Mouse (Mus musculus) T-helper 1 cell (primary cell): Measurements from ENCODE around the gene Smc1a.
"Not testable (repeated sequence)": the region's sequence is repeated elsewhere in the genome, so short reads cannot be mapped to it uniquely, and the experiment has no call there.

Experiments used
- in situ Hi-C: fragments of 300-600 bp; cut with MboI, MseI; formaldehyde crosslinking; loops from one replicate; pipeline ENCODE4 v1.15.1; 2025; ENCODE audit warnings: high pct_unique_total_duplicates

Gene Smc1a

DNA sequence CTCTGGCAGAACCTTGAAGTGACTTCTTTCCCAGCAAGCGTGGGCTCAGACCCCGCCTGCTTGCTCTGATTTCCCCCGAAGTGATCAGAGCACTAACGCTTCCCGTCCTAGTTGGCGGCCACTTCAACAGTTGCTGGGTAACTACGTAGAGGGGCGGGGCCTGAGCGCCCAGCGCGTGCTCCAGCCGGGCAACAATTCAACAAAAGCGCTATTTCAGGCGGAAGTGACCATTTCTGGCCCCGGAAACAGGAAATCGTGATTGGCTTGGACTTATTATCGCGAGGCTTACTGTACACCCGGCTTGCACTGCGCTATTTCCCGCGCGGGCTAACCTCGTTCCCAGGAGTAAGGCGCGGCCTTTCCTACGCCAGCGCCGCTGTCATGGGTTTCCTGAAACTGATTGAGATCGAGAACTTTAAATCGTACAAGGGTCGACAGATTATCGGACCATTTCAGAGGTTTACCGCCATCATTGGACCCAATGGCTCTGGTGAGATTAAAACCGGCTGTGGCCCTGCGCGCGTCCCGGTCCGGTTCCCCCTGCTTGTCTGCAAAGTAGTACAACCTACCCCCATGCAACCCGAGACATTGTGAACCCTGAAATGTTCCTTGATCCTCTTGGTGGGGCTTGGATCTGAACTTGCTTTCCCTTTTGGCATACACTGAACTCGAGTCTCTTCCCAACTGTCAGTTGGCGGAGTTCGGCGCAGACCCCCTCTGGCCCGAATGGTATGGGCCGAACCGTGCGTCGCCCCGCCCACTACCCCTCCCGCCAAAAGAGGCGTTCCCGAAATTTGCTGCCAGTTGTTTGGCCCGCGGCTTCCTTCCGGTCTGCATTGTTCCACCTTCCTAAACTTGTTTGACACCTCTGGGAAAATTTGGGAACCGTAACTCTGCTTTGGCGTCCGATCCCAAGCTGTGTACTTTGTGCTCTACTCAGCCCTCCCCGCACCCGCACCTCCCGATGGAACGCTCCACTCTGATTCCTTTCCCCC lies at the start of gene Smc1a, which contains the start of gene Ribc1:
Gene Smc1a, plus strand, starts transcription at position 278 of the 995 bp plus-strand sequence.
Gene Ribc1, minus strand, starts transcription at position 145 of the 995 bp plus-strand sequence.
- in situ Hi-C loops, result no loop called here

GRCm38 (mm10) chrX:151999006-151999710 lies 17.1 kb upstream of the Smc1a start:
- in situ Hi-C loops, result no loop called here

GRCm38 (mm10) chrX:152001182-152001684 lies 15.0 kb upstream of the Smc1a start:
- in situ Hi-C loops, result loop anchor here (5.0 kb wide), 1 partner anchor 59 kb away; no protein-coding TSS in a partner anchor

- in situ Hi-C loops, result loop anchor here (5.0 kb wide), 1 partner anchor 60 kb away; no protein-coding TSS in a partner anchor
These were observed 14.2 kb upstream of the Smc1a start, which contains the start of gene Hsd17b10 for GRCm38 (mm10) chrX:152001737-152002710. Gene Hsd17b10, plus strand, starts transcription at chrX:152001845.

DNA sequence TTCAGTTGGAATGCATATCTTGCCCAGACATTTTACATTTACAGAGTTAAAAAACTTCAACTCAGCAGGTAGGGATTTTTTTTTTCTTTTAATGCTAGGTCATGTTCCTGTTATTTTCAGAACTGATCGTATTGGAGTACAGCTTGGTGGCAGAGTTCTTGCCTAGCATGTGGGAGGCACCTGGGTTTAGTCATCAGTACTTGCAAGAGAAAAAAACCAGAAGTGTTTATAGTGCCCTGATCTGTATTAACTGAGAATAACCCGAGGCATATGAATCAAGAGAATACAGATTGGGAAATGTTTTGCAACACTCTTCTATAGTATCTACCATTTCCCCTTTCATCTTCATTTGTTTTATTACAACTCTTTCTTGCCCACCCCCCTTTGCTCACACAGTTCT lies 13.4 kb upstream of the Smc1a start:
- in situ Hi-C loops, result loop anchor here (5.0 kb wide), 1 partner anchor 61 kb away; no protein-coding TSS in a partner anchor

- in situ Hi-C loops, result no loop called here
These were observed 8.4 kb upstream of the Smc1a start for GRCm38 (mm10) chrX:152007863-152008262.

GRCm38 (mm10) chrX:152015752-152016150 lies 477 bp upstream of the Smc1a start:
- in situ Hi-C loops, result no loop called here

DNA sequence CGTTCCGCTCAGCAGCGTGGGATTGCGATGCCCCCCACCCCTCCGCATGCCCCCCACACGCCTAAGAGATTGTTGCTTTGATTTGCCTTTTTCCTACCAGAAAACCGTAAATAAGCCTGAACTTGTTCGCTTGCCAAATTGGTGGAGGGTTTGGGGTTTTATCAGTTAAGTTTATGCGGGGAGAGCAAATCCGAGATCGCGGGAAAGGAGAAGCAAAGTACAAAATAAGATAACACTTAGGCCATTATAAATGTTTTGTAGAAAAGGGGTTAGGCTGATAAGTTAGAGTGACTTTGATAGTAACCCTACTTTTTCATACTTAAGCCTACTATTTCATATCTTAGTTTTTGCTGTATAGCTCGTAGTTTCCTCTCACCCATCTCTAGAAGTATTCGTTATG lies 958 bp downstream of the Smc1a start:
- in situ Hi-C loops, result no loop called here

DNA sequence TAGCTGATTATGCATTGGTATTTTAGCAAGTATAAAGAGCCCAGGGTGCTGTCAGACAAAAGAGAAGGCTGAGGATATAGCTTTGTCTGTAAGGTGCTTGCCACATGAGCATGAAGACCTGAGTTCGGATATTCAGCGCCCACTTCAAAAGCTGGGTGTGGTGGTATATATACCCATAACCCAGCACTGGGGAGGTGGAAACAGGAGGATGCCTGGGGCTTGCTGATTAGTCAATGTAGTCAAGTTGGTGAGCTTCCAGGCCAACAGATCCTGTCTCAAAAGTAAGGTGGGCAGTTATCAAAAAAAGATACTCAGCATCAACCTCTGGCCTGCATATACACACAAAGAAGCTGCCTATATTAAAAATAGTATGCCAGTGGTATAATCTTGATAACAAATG lies 3.1 kb downstream of the Smc1a start:
- in situ Hi-C loops, result no loop called here

DNA sequence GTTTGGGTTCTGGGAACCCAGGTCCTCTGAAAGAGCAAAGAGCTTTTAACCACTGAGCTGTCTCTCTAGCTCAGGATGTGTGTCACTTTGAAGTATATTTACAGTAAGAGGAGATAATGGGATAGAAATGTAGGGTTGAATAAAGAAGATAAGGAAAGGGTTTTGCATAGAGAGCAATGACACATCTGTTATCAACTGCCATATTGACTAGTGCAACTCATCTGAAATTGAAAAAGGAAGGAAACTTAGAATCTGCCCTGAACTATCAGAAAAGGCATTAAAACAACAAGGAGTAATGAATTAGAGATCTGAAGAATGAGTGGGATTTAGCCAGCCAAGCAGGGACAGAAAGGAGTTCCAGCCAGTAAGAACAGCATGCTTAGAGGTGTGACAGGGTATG lies 23.6 kb downstream of the Smc1a start:
- in situ Hi-C loops, result loop anchor here (10.0 kb wide), 2 partner anchors 125 to 145 kb away; no protein-coding TSS in a partner anchor

GRCm38 (mm10) chrX:152047230-152047629 lies 31.0 kb downstream of the Smc1a start:
- in situ Hi-C loops, result loop anchor here (10.0 kb wide), 1 partner anchor 152 kb away; no protein-coding TSS in a partner anchor

- in situ Hi-C loops, result no loop called here
These were observed 36.3 kb downstream of the Smc1a start for GRCm38 (mm10) chrX:152052546-152052945.

- in situ Hi-C loops, result no loop called here
These were observed 37.9 kb downstream of the Smc1a start for GRCm38 (mm10) chrX:152054094-152054493.

GRCm38 (mm10) chrX:152065674-152066073 lies 49.4 kb downstream of the Smc1a start:
- in situ Hi-C loops, result no loop called here

DNA sequence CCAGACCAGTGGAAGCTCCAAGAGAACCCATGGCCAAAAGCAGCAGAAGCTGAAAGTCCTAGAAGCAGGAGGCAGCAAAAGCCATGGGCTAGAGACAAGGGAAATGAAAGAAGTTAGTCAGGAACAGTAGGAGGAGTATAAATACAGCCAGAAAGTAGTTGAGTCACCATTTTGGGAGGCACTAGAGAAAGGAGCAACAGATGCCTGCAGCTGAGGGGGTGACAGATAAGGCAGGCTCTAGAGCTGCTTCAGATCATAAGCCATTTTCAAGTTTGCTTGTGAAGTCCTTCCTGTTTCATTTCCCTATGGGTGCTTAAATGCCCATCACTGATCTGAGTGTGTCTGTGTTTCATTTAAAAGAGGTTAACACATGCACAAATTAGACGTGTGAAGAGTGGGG lies 51.6 kb downstream of the Smc1a start:
- in situ Hi-C loops, result no loop called here

- in situ Hi-C loops, result not testable (repeated sequence)
These were observed 73.8 kb downstream of the Smc1a start for GRCm38 (mm10) chrX:152089832-152090614.

DNA sequence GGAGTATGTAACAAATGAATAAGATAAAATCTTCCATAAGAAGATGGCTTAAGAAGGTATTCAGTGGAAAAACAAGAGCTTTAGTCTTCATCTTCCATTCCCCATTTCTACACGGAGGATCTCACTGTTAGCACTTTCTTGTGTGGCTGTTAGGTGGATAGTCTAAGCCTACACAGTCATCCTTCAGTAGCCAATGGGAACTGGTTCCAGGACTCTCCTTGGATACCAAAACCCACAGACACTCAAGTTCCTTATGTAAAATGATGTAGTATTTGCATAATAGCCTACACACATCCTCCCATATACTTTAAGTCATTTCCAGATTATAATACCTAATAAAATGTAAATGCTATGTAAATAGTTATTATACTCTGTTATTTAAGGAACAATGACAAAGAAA lies 81.3 kb downstream of the Smc1a start:
- in situ Hi-C loops, result no loop called here
